In the genomic region with DNA sequence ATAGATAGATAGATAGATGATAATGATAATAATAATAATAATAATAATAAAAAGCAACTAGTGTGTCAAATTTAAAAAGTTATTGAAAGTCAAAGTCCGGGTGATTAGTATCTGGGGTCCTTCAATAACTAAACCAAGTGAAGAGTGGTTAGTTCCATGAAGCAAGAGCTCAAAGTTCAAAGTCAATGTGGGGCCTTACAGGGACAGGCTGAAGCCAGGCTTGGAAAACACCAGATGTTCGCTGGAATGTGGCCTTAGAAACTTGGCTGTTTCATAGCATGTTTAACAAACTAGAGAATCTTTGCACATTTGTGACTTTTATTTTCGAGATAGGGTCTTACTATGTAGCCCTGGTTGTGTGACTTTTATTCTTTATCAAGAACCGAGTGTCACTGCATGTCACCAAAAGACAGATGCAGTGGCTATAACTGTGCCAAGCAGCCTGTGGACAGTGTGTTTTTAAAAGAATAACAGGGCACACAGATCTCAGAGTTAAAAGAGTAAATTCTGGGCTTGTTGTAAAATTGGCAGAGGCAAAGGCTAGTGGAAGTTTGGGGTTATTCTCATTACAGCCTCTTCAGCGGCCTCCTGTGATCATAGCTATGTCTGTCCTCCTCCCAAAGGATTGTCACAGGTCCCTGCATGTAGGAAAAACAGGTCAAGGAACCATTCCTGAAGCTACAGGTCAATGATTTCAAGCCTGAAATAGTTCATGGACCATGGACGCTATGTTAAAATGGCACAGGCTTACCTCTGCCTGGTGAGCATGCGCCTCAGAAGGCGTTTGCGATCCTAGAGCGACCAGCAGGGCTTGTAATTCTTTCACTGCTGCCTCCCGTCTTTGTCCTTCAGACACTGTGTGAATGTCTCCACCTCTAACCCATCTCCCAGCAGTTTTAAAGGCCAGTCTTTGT, we compare ENCODE assay signal across 27 mouse cellular contexts. TPM values are rescaled to one million over a fixed set of nuclear protein-coding genes. Genes with fewer than 3 reads are reported as not detected.
DNase-seq lines count a peak whose midpoint lies in the region; ATAC-seq and TF ChIP-seq lines count a peak whose summit lies in the region.
"Had no signal": no experiment of that assay in that cellular context is flagged by ENCODE, and none has a peak within 500 bp of the region (broad histone marks: within the 10 kb centered on the region; RNA-seq: fewer than 3 reads in every experiment).

No protein-coding gene starts in this region.

- no peak for TF ChIP-seq POLR2A in liver, adult 2 months (IDR thresholded peaks at IDR 0.05; ENCODE audit: extremely low read depth, insufficient read depth, low read length)

- peak overlapping the region; percentile 44 for H3K9ac ChIP-seq in liver, adult 2 months (ENCODE audit: low read depth, low read length)
- H3K9ac ChIP-seq in liver, embryonic 11.5 days (ENCODE audit: low read depth, low read length), result no peak overlapping the region
- H3K9ac ChIP-seq in intestine, embryonic 15.5 days, result no peak overlapping the region
- no peak overlapping the region for H3K9ac ChIP-seq in kidney, embryonic 16.5 days (replicated peaks; ENCODE audit: low read length)
- H3K9ac ChIP-seq: embryonic facial prominence, embryonic 12.5 days; forebrain, embryonic 13.5 days; liver, embryonic 14.5 days; midbrain, embryonic 15.5 days; stomach, embryonic 15.5 days had no signal

- ATAC-seq in liver, embryonic 11.5 days (replicated peaks; ENCODE audit: low FRiP score), result no peak
- ATAC-seq in intestine, embryonic 15.5 days, result peak; percentile 77
- ATAC-seq in kidney, embryonic 16.5 days (ENCODE audit: low FRiP score, low TSS enrichment), result peak; percentile 51; the same call in 1 of the 2 replicates
- ATAC-seq in cerebellum, adult (ENCODE audit: insufficient number of reproducible peaks, low FRiP score, low TSS enrichment), result no peak
- ATAC-seq: forebrain, embryonic 13.5 days; midbrain, embryonic 15.5 days had no signal

- H3K27ac ChIP-seq in liver, adult 2 months (replicated peaks; ENCODE audit: insufficient read depth, low read depth, low read length), result peak overlapping the region; percentile 89
- H3K27ac ChIP-seq in liver, embryonic 11.5 days (ENCODE audit: low read depth, low read length), result no peak overlapping the region
- no peak overlapping the region for H3K27ac ChIP-seq in intestine, embryonic 15.5 days
- 0 out of 2 replicates have a peak overlapping the region, but pooled peaks have one; percentile 50 for H3K27ac ChIP-seq in kidney, embryonic 16.5 days (ENCODE audit: low read length)
- H3K27ac ChIP-seq: embryonic facial prominence, embryonic 12.5 days; forebrain, embryonic 13.5 days; limb, embryonic 10.5 days; liver, embryonic 14.5 days; midbrain, embryonic 15.5 days; stomach, embryonic 15.5 days had no signal

- H3K4me2 ChIP-seq in liver, embryonic 11.5 days, result no peak overlapping the region
- no peak overlapping the region for H3K4me2 ChIP-seq in intestine, embryonic 15.5 days (replicated peaks)
- no peak overlapping the region for H3K4me2 ChIP-seq in kidney, embryonic 16.5 days (replicated peaks; ENCODE audit: low read depth, low read length)
- H3K4me2 ChIP-seq: embryonic facial prominence, embryonic 12.5 days; forebrain, embryonic 13.5 days; midbrain, embryonic 15.5 days; stomach, embryonic 15.5 days had no signal

- H3K4me1 ChIP-seq in liver, adult 2 months (ENCODE audit: control insufficient read depth, insufficient read depth, low read length), result peaks cover 4% of the 10 kb centered on the region; the same call in 1 of the 2 replicates
- H3K4me1 ChIP-seq in liver, embryonic 11.5 days (replicated peaks; ENCODE audit: control insufficient read depth, insufficient read depth, low read length), result no peaks in the 10 kb centered on the region
- no peaks in the 10 kb centered on the region for H3K4me1 ChIP-seq in intestine, embryonic 15.5 days (replicated peaks)
- H3K4me1 ChIP-seq in kidney, embryonic 16.5 days (ENCODE audit: insufficient read depth, low read length), result no peaks in the 10 kb centered on the region
- H3K4me1 ChIP-seq: embryonic facial prominence, embryonic 12.5 days; forebrain, embryonic 13.5 days; limb, embryonic 10.5 days; midbrain, embryonic 15.5 days; stomach, embryonic 15.5 days had no signal

- no peak for TF ChIP-seq CTCF in liver, adult 2 months (IDR thresholded peaks at IDR 0.05; ENCODE audit: low read depth, low read length)

- peak; percentile 97 for DNase-seq in liver, adult 2 months (ENCODE audit: extremely low read depth, low read depth, low spot score)
- no peak for DNase-seq in liver, embryonic 11.5 days (ENCODE audit: low spot score)
- DNase-seq in yolk sac, embryonic 10.5 days (ENCODE audit: low spot score), result peak; percentile 26
- DNase-seq in ovary, adult 18-20 months (ENCODE audit: low spot score), result no peak
- DNase-seq: adrenal gland, adult 8-10 months; cerebellum, adult 9-11 months; gastrocnemius, postnatal 14 days; lung, postnatal 14 days; right cerebral cortex, postnatal 25 days; thymus, adult 18-20 months; thymus, postnatal 4 days had no signal

- peak overlapping the region; percentile 41 for H3K4me3 ChIP-seq in liver, adult 2 months (ENCODE audit: insufficient read depth, low read depth, low read length)
- no peak overlapping the region for H3K4me3 ChIP-seq in liver, embryonic 11.5 days (ENCODE audit: low read depth, low read length)
- H3K4me3 ChIP-seq in intestine, embryonic 15.5 days (replicated peaks), result no peak overlapping the region
- no peak overlapping the region for H3K4me3 ChIP-seq in kidney, embryonic 16.5 days (ENCODE audit: low read length)
- H3K4me3 ChIP-seq: embryonic facial prominence, embryonic 12.5 days; erythroblast, embryonic 14.5 days; forebrain, embryonic 13.5 days; limb, embryonic 10.5 days; midbrain, embryonic 15.5 days; stomach, embryonic 15.5 days had no signal

- no peaks in the 10 kb centered on the region for H3K36me3 ChIP-seq in liver, adult 2 months (ENCODE audit: control insufficient read depth, insufficient read depth, low read length)
- H3K36me3 ChIP-seq in liver, embryonic 11.5 days (ENCODE audit: control insufficient read depth, insufficient read depth, low read length), result no peaks in the 10 kb centered on the region
- no peaks in the 10 kb centered on the region for H3K36me3 ChIP-seq in intestine, embryonic 15.5 days
- no peaks in the 10 kb centered on the region for H3K36me3 ChIP-seq in kidney, embryonic 16.5 days (ENCODE audit: insufficient read depth, low read length)
- H3K36me3 ChIP-seq: embryonic facial prominence, embryonic 12.5 days; limb, embryonic 10.5 days; midbrain, embryonic 15.5 days; stomach, embryonic 15.5 days had no signal

- no peaks in the 10 kb centered on the region for H3K9me3 ChIP-seq in liver, embryonic 11.5 days (ENCODE audit: control insufficient read depth, low read length)
- no peaks in the 10 kb centered on the region for H3K9me3 ChIP-seq in intestine, embryonic 15.5 days
- H3K9me3 ChIP-seq in kidney, embryonic 16.5 days (ENCODE audit: low read length), result no peaks in the 10 kb centered on the region
- H3K9me3 ChIP-seq: embryonic facial prominence, embryonic 12.5 days; forebrain, embryonic 13.5 days; limb, embryonic 10.5 days; midbrain, embryonic 15.5 days; stomach, embryonic 15.5 days had no signal

- H3K79me2 ChIP-seq in liver, adult 2 months (ENCODE audit: control insufficient read depth, insufficient read depth, low read length), result no peaks in the 10 kb centered on the region

- WGBS in liver, adult 2 months, result 33% methylated on average over 11 of the region's 11 CpGs
- WGBS in liver, embryonic 11.5 days, result 77% methylated on average over 11 of the region's 11 CpGs
- 76% methylated on average over 11 of the region's 11 CpGs for WGBS in intestine, embryonic 15.5 days
- 73% methylated on average over 11 of the region's 11 CpGs for WGBS in kidney, embryonic 16.5 days

- H3K27me3 ChIP-seq in liver, adult 2 months (ENCODE audit: control insufficient read depth, insufficient read depth, low read length), result no peaks in the 10 kb centered on the region
- H3K27me3 ChIP-seq in liver, embryonic 11.5 days (replicated peaks; ENCODE audit: control insufficient read depth, insufficient read depth, low read length), result no peaks in the 10 kb centered on the region
- no peaks in the 10 kb centered on the region for H3K27me3 ChIP-seq in intestine, embryonic 15.5 days (replicated peaks)
- no peaks in the 10 kb centered on the region for H3K27me3 ChIP-seq in kidney, embryonic 16.5 days (ENCODE audit: insufficient read depth, low read length)
- H3K27me3 ChIP-seq: embryonic facial prominence, embryonic 12.5 days; forebrain, embryonic 13.5 days; midbrain, embryonic 15.5 days; stomach, embryonic 15.5 days had no signal

RNA-seq across cellular contexts. Expression of gene Gsta2, which starts 0.7 kb away (rescaled TPM):
- 106 and 182 TPM in 2 replicates for total RNA-seq in liver, adult 2 months (2014; rRNA removed)
- 22.4 and 26.3 TPM in 2 replicates for polyA plus RNA-seq in liver, adult 2 months (2012; rRNA removed)
- polyA plus RNA-seq in liver, embryonic 11.5 days (2014; fragmentation: Nextera tagmentation; extraction: Ambion mirVana), result not detected in 2 replicates
- 35.3 and 36.5 TPM in 2 replicates for polyA plus RNA-seq in intestine, embryonic 15.5 days (2015; fragmentation: Nextera tagmentation; extraction: Ambion mirVana)
- polyA plus RNA-seq in kidney, embryonic 16.5 days (2015; fragmentation: Nextera tagmentation; extraction: Ambion mirVana), result 92.0 and 109 TPM in 2 replicates
- total RNA-seq: gastrocnemius, postnatal 14 days; megakaryocyte-erythroid progenitor cell, adult 5-6 weeks; neutrophil, adult 5-6 weeks had no signal
- polyA plus RNA-seq: embryonic facial prominence, embryonic 12.5 days; erythroblast, embryonic 14.5 days; forebrain, embryonic 13.5 days; heart, postnatal 0 days; hindbrain, embryonic 11.5 days; limb, embryonic 10.5 days; midbrain, embryonic 15.5 days had no signal

RNA-seq across cellular contexts. Expression of gene Dppa5a, which starts 13.1 kb away (rescaled TPM):
- not detected in 2 replicates for total RNA-seq in liver, adult 2 months (2014; rRNA removed)
- polyA plus RNA-seq in liver, adult 2 months (2012; rRNA removed), result not detected in 2 replicates
- 0.64 TPM in 1 of 2 replicates, not detected in the other for polyA plus RNA-seq in liver, embryonic 11.5 days (2014; fragmentation: Nextera tagmentation; extraction: Ambion mirVana)
- polyA plus RNA-seq in intestine, embryonic 15.5 days (2015; fragmentation: Nextera tagmentation; extraction: Ambion mirVana), result 0.39 TPM in 1 of 2 replicates, not detected in the other
- polyA plus RNA-seq in kidney, embryonic 16.5 days (2015; fragmentation: Nextera tagmentation; extraction: Ambion mirVana), result 0.27 TPM in 1 of 2 replicates, not detected in the other
- total RNA-seq: adrenal gland, adult 8-10 months; gastrocnemius, postnatal 14 days; megakaryocyte-erythroid progenitor cell, adult 5-6 weeks; neutrophil, adult 5-6 weeks had no signal
- polyA plus RNA-seq: erythroblast, embryonic 14.5 days; heart, postnatal 0 days; limb, embryonic 10.5 days; liver, embryonic 14.5 days; spleen, adult 2 months; stomach, embryonic 15.5 days had no signal

RNA-seq across cellular contexts. Expression of gene Ooep, which starts 23.6 kb away (rescaled TPM):
- not detected in 2 replicates for total RNA-seq in liver, adult 2 months (2014; rRNA removed)
- not detected in 2 replicates for polyA plus RNA-seq in liver, adult 2 months (2012; rRNA removed)
- 0.12 and 0.16 TPM in 2 replicates for polyA plus RNA-seq in liver, embryonic 11.5 days (2014; fragmentation: Nextera tagmentation; extraction: Ambion mirVana)
- polyA plus RNA-seq in intestine, embryonic 15.5 days (2015; fragmentation: Nextera tagmentation; extraction: Ambion mirVana), result 0.34 and 0.60 TPM in 2 replicates
- polyA plus RNA-seq in kidney, embryonic 16.5 days (2015; fragmentation: Nextera tagmentation; extraction: Ambion mirVana), result 1.6 and 2.0 TPM in 2 replicates
- total RNA-seq: adrenal gland, adult 8-10 months; megakaryocyte-erythroid progenitor cell, adult 5-6 weeks; neutrophil, adult 5-6 weeks had no signal
- polyA plus RNA-seq: erythroblast, embryonic 14.5 days; spleen, adult 2 months had no signal

RNA-seq across cellular contexts. Expression of gene Omt2b, which starts 27.5 kb away (rescaled TPM):
- not detected in 2 replicates for total RNA-seq in liver, adult 2 months (2014; rRNA removed)
- polyA plus RNA-seq in liver, adult 2 months (2012; rRNA removed), result not detected in 2 replicates
- not detected in 2 replicates for polyA plus RNA-seq in liver, embryonic 11.5 days (2014; fragmentation: Nextera tagmentation; extraction: Ambion mirVana)
- polyA plus RNA-seq in intestine, embryonic 15.5 days (2015; fragmentation: Nextera tagmentation; extraction: Ambion mirVana), result not detected in 2 replicates
- not detected in 2 replicates for polyA plus RNA-seq in kidney, embryonic 16.5 days (2015; fragmentation: Nextera tagmentation; extraction: Ambion mirVana)
- total RNA-seq: adrenal gland, adult 8-10 months; gastrocnemius, postnatal 14 days; layer of hippocampus, adult 8-10 months; megakaryocyte-erythroid progenitor cell, adult 5-6 weeks; neutrophil, adult 5-6 weeks had no signal
- polyA plus RNA-seq: embryonic facial prominence, embryonic 12.5 days; erythroblast, embryonic 14.5 days; forebrain, embryonic 13.5 days; heart, postnatal 0 days; hindbrain, embryonic 11.5 days; limb, embryonic 10.5 days; liver, embryonic 14.5 days; midbrain, embryonic 15.5 days; spleen, adult 2 months; stomach, embryonic 15.5 days had no signal

RNA-seq across cellular contexts. Expression of gene Omt2a, which starts 40.3 kb away (rescaled TPM):
- not detected in 2 replicates for total RNA-seq in liver, adult 2 months (2014; rRNA removed)
- not detected in 2 replicates for polyA plus RNA-seq in liver, adult 2 months (2012; rRNA removed)
- not detected in 2 replicates for polyA plus RNA-seq in liver, embryonic 11.5 days (2014; fragmentation: Nextera tagmentation; extraction: Ambion mirVana)
- not detected in 2 replicates for polyA plus RNA-seq in intestine, embryonic 15.5 days (2015; fragmentation: Nextera tagmentation; extraction: Ambion mirVana)
- polyA plus RNA-seq in kidney, embryonic 16.5 days (2015; fragmentation: Nextera tagmentation; extraction: Ambion mirVana), result not detected in 2 replicates
- total RNA-seq: adrenal gland, adult 8-10 months; gastrocnemius, postnatal 14 days; layer of hippocampus, adult 8-10 months; megakaryocyte-erythroid progenitor cell, adult 5-6 weeks; neutrophil, adult 5-6 weeks had no signal
- polyA plus RNA-seq: embryonic facial prominence, embryonic 12.5 days; erythroblast, embryonic 14.5 days; forebrain, embryonic 13.5 days; heart, postnatal 0 days; hindbrain, embryonic 11.5 days; limb, embryonic 10.5 days; liver, embryonic 14.5 days; midbrain, embryonic 15.5 days; spleen, adult 2 months; stomach, embryonic 15.5 days had no signal

Comparison
In these comparisons a context has a peak if more than half of its experiments do, and no peak if none do; other contexts are left out.
1. DNase-seq: peak in liver, adult 2 months (single experiment) and yolk sac, embryonic 10.5 days (single experiment); none in liver, embryonic 11.5 days (single experiment) and ovary, adult 18-20 months (single experiment).
2. H3K27ac ChIP-seq: peak in liver, adult 2 months (single experiment) and kidney, embryonic 16.5 days (single experiment); none in liver, embryonic 11.5 days (single experiment) and intestine, embryonic 15.5 days (single experiment).
3. RNA of gene Gsta2, which starts 0.7 kb away (polyA plus RNA-seq): 92.0 to 109 TPM in kidney, embryonic 16.5 days, 35.3 to 36.5 TPM in intestine, embryonic 15.5 days and 22.4 to 26.3 TPM in liver, adult 2 months; not detected in liver, embryonic 11.5 days; every median in the first group is over 10 times any median in the second.
4. ATAC-seq: peak in intestine, embryonic 15.5 days (single experiment) and kidney, embryonic 16.5 days (single experiment); none in liver, embryonic 11.5 days (single experiment) and cerebellum, adult (single experiment).